ENCODE assay signal across 8 mouse cellular contexts in the genomic region with DNA sequence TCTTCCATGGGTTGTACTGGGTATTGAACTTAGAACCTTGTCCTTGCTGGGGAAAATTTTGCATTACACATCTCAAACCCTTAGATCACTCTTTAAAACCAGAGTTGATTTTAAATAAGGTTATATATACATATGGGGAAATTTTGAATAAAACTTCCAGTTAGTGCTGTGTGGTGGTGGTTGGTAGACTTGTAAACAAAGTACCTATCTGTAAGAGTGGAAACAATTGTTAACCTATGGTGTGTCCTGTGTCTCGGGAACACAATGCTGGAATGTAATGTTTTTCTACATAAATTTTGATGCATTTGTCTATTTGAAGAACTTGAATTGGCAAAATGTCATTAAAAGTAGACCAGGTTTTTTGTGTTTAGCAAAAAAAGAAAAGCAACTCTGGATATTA. TPM values are rescaled to one million over a fixed set of nuclear protein-coding genes. Genes with fewer than 3 reads are reported as not detected.
DNase-seq lines count a peak whose midpoint lies in the region; ATAC-seq and TF ChIP-seq lines count a peak whose summit lies in the region.

No protein-coding gene starts in this region.

- peaks cover 4% of the 10 kb centered on the region; the same call in 1 of the 2 replicates for H3K4me1 ChIP-seq in heart, postnatal 0 days (ENCODE audit: control insufficient read depth, insufficient read depth)
- peaks cover 27% of the 10 kb centered on the region for H3K4me1 ChIP-seq in hindbrain, embryonic 15.5 days (replicated peaks)
- H3K4me1 ChIP-seq in midbrain, embryonic 12.5 days, result peaks cover 6% of the 10 kb centered on the region; the same call in 1 of the 2 replicates

- TF ChIP-seq CTCF in heart, postnatal 0 days (IDR thresholded peaks at IDR 0.05; ENCODE audit: low read depth), result no peak

- H3K9ac ChIP-seq in heart, postnatal 0 days (replicated peaks; ENCODE audit: low read depth, low read length), result 0 out of 2 replicates have a peak overlapping the region, but pooled peaks have one; percentile 26
- H3K9ac ChIP-seq in hindbrain, embryonic 15.5 days, result no peak overlapping the region
- H3K9ac ChIP-seq in midbrain, embryonic 12.5 days (replicated peaks), result no peak overlapping the region

- H3K4me3 ChIP-seq in heart, postnatal 0 days (ENCODE audit: low read depth, low read length), result peak overlapping the region; percentile 96
- H3K4me3 ChIP-seq in hindbrain, embryonic 15.5 days, result peak overlapping the region; percentile 29
- H3K4me3 ChIP-seq in midbrain, embryonic 12.5 days, result peak overlapping the region; percentile 92

- whole genome bisulfite sequencing in heart, postnatal 0 days, result 6% methylated on average over 1 of the region's 1 CpGs
- 19% methylated on average over 1 of the region's 1 CpGs for WGBS in hindbrain, embryonic 15.5 days
- 16% methylated on average over 1 of the region's 1 CpGs for WGBS in midbrain, embryonic 12.5 days

- H3K9me3 ChIP-seq in heart, postnatal 0 days (replicated peaks; ENCODE audit: control insufficient read depth, low read length), result no peaks in the 10 kb centered on the region
- H3K9me3 ChIP-seq in hindbrain, embryonic 15.5 days, result no peaks in the 10 kb centered on the region
- H3K9me3 ChIP-seq in midbrain, embryonic 12.5 days, result no peaks in the 10 kb centered on the region

- H3K4me2 ChIP-seq in heart, postnatal 0 days (ENCODE audit: low read depth, low read length), result peak overlapping the region; percentile 66
- peak overlapping the region; percentile 69 for H3K4me2 ChIP-seq in hindbrain, embryonic 15.5 days
- H3K4me2 ChIP-seq in midbrain, embryonic 12.5 days (replicated peaks), result peak overlapping the region; percentile 71

- ATAC-seq in heart, postnatal 0 days (ENCODE audit: insufficient read depth, low read depth), result no peak
- ATAC-seq in hindbrain, embryonic 15.5 days (ENCODE audit: low FRiP score, low read depth), result no peak
- ATAC-seq in midbrain, embryonic 12.5 days (ENCODE audit: low FRiP score, low read depth), result no peak

- peaks cover 16% of the 10 kb centered on the region for H3K36me3 ChIP-seq in heart, postnatal 0 days (replicated peaks; ENCODE audit: control insufficient read depth, insufficient read depth, low read length)
- H3K36me3 ChIP-seq in hindbrain, embryonic 15.5 days, result peaks cover 8% of the 10 kb centered on the region
- H3K36me3 ChIP-seq in midbrain, embryonic 12.5 days, result peaks cover 19% of the 10 kb centered on the region

- no peak for DNase-seq in heart, postnatal 0 days (ENCODE audit: low spot score)
- DNase-seq in heart, adult 18-20 months, result no peak
- peak; percentile 26 for DNase-seq in c-Kit-positive CD71-positive TER-119-positive erythroid progenitor cells, embryonic 14.5 days (ENCODE audit: low spot score)
- DNase-seq in cerebellum, postnatal 4 days (ENCODE audit: low spot score in 2 of 2), result no peak
- no peak for DNase-seq in right cerebral cortex, postnatal 10 days (ENCODE audit: low spot score in 2 of 2)
- no peak for DNase-seq in right cerebral cortex, postnatal 14 days

- TF ChIP-seq EP300 in heart, postnatal 0 days (IDR thresholded peaks at IDR 0.05; ENCODE audit: low read depth), result no peak

- H3K27ac ChIP-seq in heart, postnatal 0 days (ENCODE audit: low read depth), result no peak overlapping the region
- H3K27ac ChIP-seq in hindbrain, embryonic 15.5 days (replicated peaks), result no peak overlapping the region
- no peak overlapping the region for H3K27ac ChIP-seq in midbrain, embryonic 12.5 days (replicated peaks)

- no peaks in the 10 kb centered on the region for H3K27me3 ChIP-seq in heart, postnatal 0 days (ENCODE audit: control insufficient read depth, insufficient read depth, low read length)
- H3K27me3 ChIP-seq in hindbrain, embryonic 15.5 days, result no peaks in the 10 kb centered on the region
- no peaks in the 10 kb centered on the region for H3K27me3 ChIP-seq in midbrain, embryonic 12.5 days

RNA-seq across cellular contexts. Expression of a gene that starts 31.0 kb away (rescaled TPM):
- total RNA-seq in heart, postnatal 0 days (2014; rRNA removed; ENCODE audit: low replicate concordance), result 143 and 161 TPM in 2 replicates
- 237 and 245 TPM in 2 replicates for polyA plus RNA-seq in heart, postnatal 0 days (2015; fragmentation: Nextera tagmentation; extraction: Ambion mirVana)
- 100 to 1,000 TPM; 208 to 214 TPM for total RNA-seq in heart, adult 18-20 months (2021)
- 294 and 298 TPM in 2 replicates for polyA plus RNA-seq in hindbrain, embryonic 15.5 days (2015; fragmentation: Nextera tagmentation; extraction: Ambion mirVana)
- 414 and 467 TPM in 2 replicates for polyA plus RNA-seq in midbrain, embryonic 12.5 days (2016; fragmentation: Nextera tagmentation; extraction: Ambion mirVana)

Comparison
In these comparisons a context has a peak if more than half of its experiments do, and no peak if none do; other contexts are left out.
1. H3K4me3 ChIP-seq: peak in every context shown above with its lines; median percentile 96 in heart, postnatal 0 days; 92 in midbrain, embryonic 12.5 days; 29 in hindbrain, embryonic 15.5 days.